8 mouse cellular contexts compared by ENCODE assay signal in genomic region chr6:42349426-42350020, GRCm38 (mm10). TPM values are rescaled to one million over a fixed set of nuclear protein-coding genes. Genes with fewer than 3 reads are reported as not detected.
DNase-seq lines count a peak whose midpoint lies in the region; ATAC-seq lines count a peak whose summit lies in the region.

TSS of gene Zyx (plus strand) at chr6:42349630.

- intact Hi-C loops in gastrocnemius, postnatal 14 days (cut with DNase I; ENCODE audit: low total_unique reads), result loop anchor here (5.0 kb wide), 1 partner anchor 33 kb away; no protein-coding TSS in a partner anchor
- intact Hi-C loops in left cerebral cortex, postnatal 10 days (cut with DNase I), result no loop called here

- peak; percentile 94 for DNase-seq in embryo, embryonic 10 days (ENCODE audit: low spot score)
- peak; percentile 96 for DNase-seq in gastrocnemius, postnatal 14 days
- DNase-seq in left cerebral cortex, postnatal 10 days (ENCODE audit: extremely low spot score in 1 of 2, low spot score in 2 of 2), result peak; percentile 84 to 96
- peak; percentile 82 for DNase-seq in right cerebral cortex, postnatal 25 days
- DNase-seq in urinary bladder, postnatal 4 days (ENCODE audit: low spot score in 2 of 2), result peak; percentile 95

- ATAC-seq in activated CD4-positive, CD25-positive, alpha-beta regulatory T cell, adult 4 months, result peak; percentile 74
- ATAC-seq in inflammation-experienced regulatory T-cells, adult 6 months, result peak; percentile 77
- peak; percentile 73 for ATAC-seq in megakaryocyte-erythroid progenitor cell, adult 5-6 weeks (replicated peaks; ENCODE audit: low FRiP score, low TSS enrichment, poor library complexity, severe bottlenecking)

RNA-seq across cellular contexts. Expression of gene Zyx, which starts in this region (rescaled TPM):
- polyA plus RNA-seq in activated CD4-positive, CD25-positive, alpha-beta regulatory T cell, adult 4 months (2017; shearing (Covaris generic)), result 10 to 100 TPM; 62.8 to 78.6 TPM
- total RNA-seq in gastrocnemius, postnatal 14 days (2021), result 10 to 100 TPM; 35.2 to 40.9 TPM
- polyA plus RNA-seq in inflammation-experienced regulatory T-cells, adult 6 months (2017; shearing (Covaris generic)), result 100 to 1,000 TPM in 1 of 3 experiments, 10 to 100 TPM in 2; 39.3 to 108 (median 40.8) TPM
- total RNA-seq in left cerebral cortex, postnatal 10 days (2021), result 10 to 100 TPM; 55.8 to 57.6 TPM
- 43.6 and 51.9 TPM in 2 replicates for total RNA-seq in megakaryocyte-erythroid progenitor cell, adult 5-6 weeks (2014; fragmentation: Nextera tagmentation)
- 8.7 and 15.9 TPM in 2 replicates for total RNA-seq in megakaryocyte-erythroid progenitor cell, adult 5-6 weeks (2017)

Comparison
In these comparisons a context has a peak if more than half of its experiments do, and no peak if none do; other contexts are left out.
1. Peak in every context shown above with its lines: DNase-seq and ATAC-seq.